Mouse (Mus musculus) neutrophil, adult 59 days (primary cell): ENCODE results near the gene Mefv. TPM values are rescaled to one million over a fixed set of nuclear protein-coding genes. Genes with fewer than 3 reads are reported as not detected.

Experiments
- total RNA-seq, 2 experiments: library from RNA; stranded (reverse); gene quantifications; 1 replicate in 1 of 2; 2 replicates in 1 of 2; pipeline ENCODE4 v1.2.4; 2023

The Mefv gene
- 10 to 100 TPM; 28.1 to 32.6 TPM for total RNA-seq

DNA sequence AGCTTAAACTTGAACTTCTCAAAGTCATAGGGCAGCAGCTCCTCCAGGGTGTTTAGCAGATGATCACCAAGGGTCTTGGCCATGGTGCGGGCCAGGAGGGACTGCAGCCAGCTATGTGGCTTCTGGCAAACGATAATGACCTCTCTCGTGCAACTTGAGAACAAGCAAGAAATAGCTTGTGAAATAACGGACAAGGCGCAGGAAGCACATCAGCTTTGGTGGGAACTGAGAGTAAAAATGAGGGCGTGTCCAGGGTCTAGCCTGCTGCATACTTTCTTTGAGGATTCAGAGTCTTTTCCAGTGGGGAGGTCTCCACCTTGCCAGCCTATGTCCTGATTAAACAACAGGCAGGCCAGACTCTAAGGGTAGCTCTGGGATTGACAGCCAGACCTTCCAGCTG, at the start of gene Mefv:
Gene Mefv (minus strand): TSS at position 118 of the 400 bp plus-strand sequence.

DNA sequence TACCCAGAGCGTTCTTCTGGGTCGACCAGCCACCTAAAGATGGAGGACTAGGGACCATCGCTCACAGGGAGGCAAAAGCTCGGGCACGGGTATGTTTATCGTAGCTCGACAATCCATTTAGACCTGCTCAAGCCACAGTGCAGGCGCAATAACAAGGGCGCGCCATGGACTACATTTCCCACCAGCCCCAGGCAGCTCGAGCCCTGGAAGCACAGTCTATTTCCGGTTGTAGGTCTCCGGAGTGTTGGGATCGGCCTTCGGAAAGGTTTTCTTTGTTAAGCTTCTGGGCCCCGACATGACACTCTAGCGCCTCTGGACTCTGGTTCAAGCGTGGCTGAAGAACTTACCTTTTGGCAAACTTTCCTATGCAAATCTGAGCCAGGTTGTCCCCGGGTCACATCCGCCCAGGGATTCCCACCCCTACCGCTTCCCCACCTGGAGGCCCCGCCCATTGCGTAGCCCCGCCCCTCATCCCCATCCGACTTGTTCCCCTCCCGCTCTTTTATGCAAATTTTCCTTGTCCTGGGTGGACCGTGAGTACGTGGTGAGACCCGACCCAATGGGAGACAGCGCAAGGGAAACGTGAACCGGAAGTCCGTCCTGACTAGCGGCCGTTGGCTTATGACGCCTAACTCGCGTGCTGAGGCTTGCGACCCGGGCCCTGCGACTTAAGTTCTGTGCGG, 25.7 kb upstream of the Mefv start, which contains the start of gene Zfp263:
Gene Zfp263 (plus strand): TSS at position 591 of the 683 bp plus-strand sequence.

Other genes with a start within 250 kb of the Mefv start
- not detected for gene Olfr161, start 127.1 kb downstream of the Mefv start, total RNA-seq
- 10 to 100 TPM; 28.8 to 43.6 TPM for gene Zfp263, start 26.0 kb upstream of the Mefv start, total RNA-seq
- gene Olfr15, start 112.8 kb upstream of the Mefv start, total RNA-seq, result not detected
- under 1 TPM; 0.42 to 0.44 TPM for gene Zfp174, start 129.2 kb upstream of the Mefv start, total RNA-seq
- gene Naa60, start 154.3 kb upstream of the Mefv start, total RNA-seq, result 100 to 1,000 TPM; 118 to 123 TPM
- 10 to 100 TPM; 18.8 to 23.0 TPM for gene Zfp597, start 166.5 kb upstream of the Mefv start, total RNA-seq
- 1 to 10 TPM; 1.4 to 1.7 TPM for gene Gm20695, start 166.6 kb upstream of the Mefv start, total RNA-seq
- 1 to 10 TPM; 6.4 to 7.7 TPM for gene 1700037C18Rik, start 190.6 kb upstream of the Mefv start, total RNA-seq
- 10 to 100 TPM in 1 of 2 experiments, 1 to 10 TPM in 1; 9.8 to 12.7 TPM for gene Cluap1, start 190.7 kb upstream of the Mefv start, total RNA-seq